Mouse (Mus musculus) midbrain, embryonic 14.5 days (tissue): ENCODE results near the gene Fam107b. TPM values are rescaled to one million over a fixed set of nuclear protein-coding genes. Genes with fewer than 3 reads are reported as not detected.

Experiments
- polyA plus RNA-seq: library from polyadenylated mRNA; unstranded; fragments of >200 nt; fragmentation: Nextera tagmentation; extraction: Ambion mirVana; gene quantifications from 2 replicates; pipeline ENCODE4 v1.2.1, GENCODE M21; 2014

The Fam107b gene
- polyA plus RNA-seq, 1 experiment from 2014 or later = 49.0 TPM

Other genes starting within 250 kb of the Fam107b start
- 14.0 and 14.5 TPM in 2 replicates for gene Rpp38, start 237.8 kb upstream of the Fam107b start, polyA plus RNA-seq
- gene Acbd7, start 234.3 kb upstream of the Fam107b start, polyA plus RNA-seq = 2.9 and 4.2 TPM in 2 replicates
- gene Olah, start 173.3 kb upstream of the Fam107b start, polyA plus RNA-seq = not detected in 2 replicates
- 3.2 and 4.2 TPM in 2 replicates for gene Meig1, start 147.8 kb upstream of the Fam107b start, polyA plus RNA-seq
- gene Dclre1c, start 146.4 kb upstream of the Fam107b start, polyA plus RNA-seq = 7.2 and 9.6 TPM in 2 replicates
- gene Suv39h2, start 95.5 kb upstream of the Fam107b start, polyA plus RNA-seq = 9.3 and 13.4 TPM in 2 replicates
- 6.5 and 8.5 TPM in 2 replicates for gene Gm45902, start 57.7 kb upstream of the Fam107b start, polyA plus RNA-seq
- 56.2 and 70.6 TPM in 2 replicates for gene Hspa14, start 57.7 kb upstream of the Fam107b start, polyA plus RNA-seq
- gene Cdnf, start 57.5 kb upstream of the Fam107b start, polyA plus RNA-seq = 0.07 and 0.20 TPM in 2 replicates